Mouse (Mus musculus) neural tube, embryonic 15.5 days (tissue): ENCODE measurements around the gene 1700025G04Rik. TPM values are rescaled to one million over a fixed set of nuclear protein-coding genes. Genes with fewer than 3 reads are reported as not detected.

Experiments used
- ATAC-seq: fragments of 200-750 bp; cut with Nextera tagmentation; 2 replicates; pipeline ENCODE4 v1.8.0; 2017; ENCODE audit warnings: mild to moderate bottlenecking, moderate TSS enrichment, moderate library complexity; ENCODE audit not compliant: low FRiP score
- H3K27ac ChIP-seq: fragments of 300-500 bp; sonication (generic); replicated peaks from 2 replicates; pipeline ENCODE4 v1.5.1; 2015; ENCODE audit warnings: mild to moderate bottlenecking, inconsistent platforms
- H3K27me3 ChIP-seq: fragments of 300-500 bp; sonication (generic); replicated peaks from 2 replicates; pipeline ENCODE4 v1.6.1; 2015; ENCODE audit warnings: inconsistent platforms
- H3K36me3 ChIP-seq: fragments of 300-500 bp; sonication (generic); 2 replicates; pipeline ENCODE4 v1.6.1; 2015; ENCODE audit warnings: inconsistent platforms
- H3K4me1 ChIP-seq: fragments of 300-500 bp; sonication (generic); 2 replicates; pipeline ENCODE4 v1.6.1; 2015; ENCODE audit warnings: inconsistent platforms
- H3K4me2 ChIP-seq: fragments of 300-500 bp; sonication (generic); 2 replicates; pipeline ENCODE4 v1.6.1; 2015; ENCODE audit warnings: inconsistent platforms, mild to moderate bottlenecking, moderate library complexity
- H3K4me3 ChIP-seq: fragments of 300-500 bp; sonication (generic); replicated peaks from 2 replicates; pipeline ENCODE4 v1.5.1; 2015; ENCODE audit warnings: mild to moderate bottlenecking, inconsistent platforms
- H3K9ac ChIP-seq: fragments of 300-500 bp; sonication (generic); replicated peaks from 2 replicates; pipeline ENCODE4 v1.6.1; 2015; ENCODE audit warnings: mild to moderate bottlenecking, inconsistent platforms
- H3K9me3 ChIP-seq: fragments of 300-500 bp; sonication (generic); replicated peaks from 2 replicates; pipeline ENCODE4 v1.6.1; 2016; ENCODE audit warnings: inconsistent platforms
- WGBS: fragments of 180-500 bp; shearing (Covaris S2); methylation state at CpG from one replicate; pipeline ENCODE4 v1.1.7; 2015; ENCODE audit warnings: mixed read lengths; 5-methylcytosine and 5-hydroxymethylcytosine counted together
- polyA plus RNA-seq: library from polyadenylated mRNA; unstranded; fragments of >200 nt; fragmentation: Nextera tagmentation; extraction: Ambion mirVana; gene quantifications from 2 replicates; pipeline ENCODE4 v1.2.1, GENCODE M21; 2015

Gene 1700025G04Rik
- polyA plus RNA-seq, 1 experiment from 2014 or later, result 35.7 TPM

- Histone ChIP-seq H3K27me3 (no peaks in the 10 kb centered on the region), H3K4me1 (peaks cover 24% of the 10 kb centered on the region; the same call in 1 of the 2 replicates), H3K9me3 (no peaks in the 10 kb centered on the region), H3K4me3 (no peak overlapping the region), H3K9ac (no peak overlapping the region), H3K4me2 (no peak overlapping the region), H3K27ac (no peak overlapping the region), H3K36me3 (no peaks in the 10 kb centered on the region)
- no peak for ATAC-seq
- WGBS, result 73% methylated on average over 13 of the region's 13 CpGs
Measured at GRCm38 (mm10) chr1:152010251-152010980, 79.5 kb downstream of the 1700025G04Rik start.

- no peaks in the 10 kb centered on the region for H3K9me3 ChIP-seq
- H3K4me1 ChIP-seq, result peaks cover 27% of the 10 kb centered on the region; the same call in 1 of the 2 replicates
- H3K9ac ChIP-seq, result no peak overlapping the region
- H3K36me3 ChIP-seq, result no peaks in the 10 kb centered on the region
- no peak for ATAC-seq
- H3K27me3 ChIP-seq, result no peaks in the 10 kb centered on the region
- 72% methylated on average over 8 of the region's 8 CpGs for WGBS
- no peak overlapping the region; the same call in 1 of the 2 replicates for H3K27ac ChIP-seq
- H3K4me2 ChIP-seq, result no peak overlapping the region
- no peak overlapping the region for H3K4me3 ChIP-seq
Measured at GRCm38 (mm10) chr1:152008473-152008991, 81.4 kb downstream of the 1700025G04Rik start.

GRCm38 (mm10) chr1:152006529-152006928 lies 83.4 kb downstream of the 1700025G04Rik start:
- Histone ChIP-seq H3K36me3 (no peaks in the 10 kb centered on the region), H3K4me3 (no peak overlapping the region), H3K9ac (no peak overlapping the region), H3K4me2 (no peak overlapping the region), H3K27ac (no peak overlapping the region), H3K9me3 (no peaks in the 10 kb centered on the region), H3K4me1 (peaks cover 31% of the 10 kb centered on the region), H3K27me3 (no peaks in the 10 kb centered on the region)
- no peak for ATAC-seq
- 93% methylated on average over 6 of the region's 6 CpGs for WGBS

DNA sequence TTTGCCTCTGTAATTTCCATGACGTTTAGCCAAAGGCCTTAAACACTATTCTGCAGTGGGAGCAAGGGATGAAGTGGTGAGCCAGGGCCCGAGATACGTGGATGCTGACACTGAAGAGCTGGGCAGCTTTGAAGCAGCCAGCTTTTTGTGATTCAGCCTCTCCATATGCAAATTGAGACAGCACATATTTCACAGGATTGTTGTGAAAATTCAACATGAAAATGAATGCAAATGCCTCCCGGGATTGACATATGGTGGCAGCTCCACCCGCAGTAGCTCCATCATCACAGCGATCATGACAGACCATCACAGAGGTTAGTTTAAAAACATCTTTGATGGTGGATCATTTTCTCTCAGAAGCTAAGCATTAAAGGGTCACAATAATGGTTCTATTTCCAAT lies 85.4 kb downstream of the 1700025G04Rik start:
- no peak overlapping the region for H3K4me3 ChIP-seq
- no peak for ATAC-seq
- no peaks in the 10 kb centered on the region for H3K27me3 ChIP-seq
- no peak overlapping the region for H3K9ac ChIP-seq
- H3K36me3 ChIP-seq, result no peaks in the 10 kb centered on the region
- H3K4me2 ChIP-seq, result no peak overlapping the region
- 48% methylated on average over 6 of the region's 6 CpGs for WGBS
- peaks cover 26% of the 10 kb centered on the region for H3K4me1 ChIP-seq
- no peak overlapping the region; the same call in 1 of the 2 replicates for H3K27ac ChIP-seq
- no peaks in the 10 kb centered on the region for H3K9me3 ChIP-seq

DNA sequence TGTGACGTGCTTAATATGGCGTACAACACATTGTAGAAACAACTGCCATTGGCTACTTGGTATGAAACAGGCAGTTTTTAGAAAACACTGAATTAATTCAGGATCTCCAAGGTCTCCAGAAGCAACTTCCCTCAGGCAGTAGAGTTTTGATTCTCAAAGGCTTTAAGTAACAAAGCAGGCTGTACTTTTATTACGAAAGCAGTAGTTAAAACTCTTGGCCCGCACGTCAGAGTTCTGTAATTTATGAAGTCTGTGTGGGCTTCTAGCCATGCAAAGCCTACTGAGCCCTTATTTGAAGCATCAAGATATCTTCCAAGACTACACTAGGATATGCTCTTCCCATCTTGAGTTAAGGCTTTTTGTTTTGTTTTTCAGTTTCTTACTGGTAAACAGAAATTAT lies 89.5 kb downstream of the 1700025G04Rik start:
- Histone ChIP-seq H3K9ac (no peak overlapping the region), H3K36me3 (no peaks in the 10 kb centered on the region), H3K27ac (no peak overlapping the region), H3K27me3 (no peaks in the 10 kb centered on the region), H3K4me2 (no peak overlapping the region), H3K9me3 (no peaks in the 10 kb centered on the region), H3K4me1 (peaks cover 32% of the 10 kb centered on the region), H3K4me3 (no peak overlapping the region)
- ATAC-seq, result no peak
- 51% methylated on average over 5 of the region's 5 CpGs for WGBS

DNA sequence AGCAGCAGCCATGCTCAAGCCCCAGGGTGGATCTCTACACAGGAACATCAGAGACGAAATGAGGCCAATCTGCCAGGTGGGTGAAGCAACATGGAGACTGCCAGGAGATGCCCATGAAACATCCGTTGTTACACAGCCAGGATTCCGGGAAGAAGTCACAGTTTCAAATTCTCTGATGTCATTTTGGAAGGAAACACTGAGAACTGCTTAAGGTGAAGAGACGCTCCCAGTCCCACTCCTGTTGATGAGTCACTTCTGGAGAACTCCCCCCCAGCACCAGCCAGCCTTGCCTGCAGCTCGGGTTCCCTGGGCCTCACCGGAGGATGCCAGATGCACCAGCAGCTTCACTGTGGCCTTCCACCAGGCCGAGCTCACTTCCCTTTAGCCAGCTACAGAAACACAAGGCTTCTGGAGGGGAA lies 90.5 kb downstream of the 1700025G04Rik start:
- Histone ChIP-seq H3K4me1 (peaks cover 30% of the 10 kb centered on the region), H3K4me2 (no peak overlapping the region), H3K36me3 (no peaks in the 10 kb centered on the region), H3K4me3 (no peak overlapping the region), H3K9ac (no peak overlapping the region), H3K27ac (0 out of 2 replicates have a peak overlapping the region, but pooled peaks have one; percentile 3), H3K9me3 (no peaks in the 10 kb centered on the region), H3K27me3 (no peaks in the 10 kb centered on the region)
- WGBS, result 84% methylated on average over 7 of the region's 7 CpGs
- no peak for ATAC-seq

DNA sequence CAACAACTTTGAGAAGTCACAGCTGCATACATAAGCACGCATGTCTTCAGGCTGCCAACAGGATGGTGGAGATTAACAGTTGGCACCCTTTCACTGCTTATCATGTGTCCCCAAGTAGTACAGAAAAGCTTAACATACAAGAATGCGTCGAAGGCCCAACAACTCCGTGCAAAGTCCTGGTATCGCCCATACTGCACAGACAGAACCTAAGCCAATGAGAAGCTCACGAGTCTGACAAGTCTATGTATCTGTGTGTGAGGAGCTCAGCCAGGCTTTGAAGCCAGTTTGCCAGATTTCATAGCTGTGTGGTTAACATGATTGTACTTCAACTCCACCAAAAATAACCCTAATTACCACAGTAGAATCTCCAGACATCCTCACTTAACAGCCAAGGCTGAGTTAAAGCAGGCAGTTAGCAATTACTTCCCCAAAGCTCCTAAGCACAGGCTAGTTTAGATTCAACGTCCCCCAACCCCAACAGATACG lies 91.2 kb downstream of the 1700025G04Rik start:
- no peak overlapping the region for H3K27ac ChIP-seq
- no peak overlapping the region for H3K9ac ChIP-seq
- ATAC-seq, result no peak
- H3K9me3 ChIP-seq, result no peaks in the 10 kb centered on the region
- H3K4me3 ChIP-seq, result no peak overlapping the region
- WGBS, result 83% methylated on average over 8 of the region's 8 CpGs
- peaks cover 29% of the 10 kb centered on the region for H3K4me1 ChIP-seq
- no peak overlapping the region for H3K4me2 ChIP-seq
- no peaks in the 10 kb centered on the region for H3K36me3 ChIP-seq
- no peaks in the 10 kb centered on the region for H3K27me3 ChIP-seq

- H3K27ac ChIP-seq, result no peak overlapping the region
- 87% methylated on average over 7 of the region's 7 CpGs for WGBS
- ATAC-seq, result no peak
Measured at GRCm38 (mm10) chr1:151997591-151997990, 92.3 kb downstream of the 1700025G04Rik start.

GRCm38 (mm10) chr1:151995948-151996697 lies 93.8 kb downstream of the 1700025G04Rik start:
- no peak for ATAC-seq
- Histone ChIP-seq H3K9ac (no peak overlapping the region), H3K4me3 (no peak overlapping the region), H3K27ac (no peak overlapping the region), H3K4me1 (peaks cover 17% of the 10 kb centered on the region; the same call in 1 of the 2 replicates), H3K4me2 (no peak overlapping the region), H3K9me3 (no peaks in the 10 kb centered on the region), H3K36me3 (no peaks in the 10 kb centered on the region), H3K27me3 (no peaks in the 10 kb centered on the region)
- 68% methylated on average over 10 of the region's 10 CpGs for WGBS

More at GRCm38 (mm10) chr1:151997591-151997990, 92.3 kb downstream of the 1700025G04Rik start:
- no peak overlapping the region for H3K4me3 ChIP-seq
- no peaks in the 10 kb centered on the region for H3K36me3 ChIP-seq
- no peaks in the 10 kb centered on the region for H3K27me3 ChIP-seq
- H3K4me1 ChIP-seq, result peaks cover 29% of the 10 kb centered on the region
- no peaks in the 10 kb centered on the region for H3K9me3 ChIP-seq
- no peak overlapping the region for H3K9ac ChIP-seq
- H3K4me2 ChIP-seq, result no peak overlapping the region

DNA sequence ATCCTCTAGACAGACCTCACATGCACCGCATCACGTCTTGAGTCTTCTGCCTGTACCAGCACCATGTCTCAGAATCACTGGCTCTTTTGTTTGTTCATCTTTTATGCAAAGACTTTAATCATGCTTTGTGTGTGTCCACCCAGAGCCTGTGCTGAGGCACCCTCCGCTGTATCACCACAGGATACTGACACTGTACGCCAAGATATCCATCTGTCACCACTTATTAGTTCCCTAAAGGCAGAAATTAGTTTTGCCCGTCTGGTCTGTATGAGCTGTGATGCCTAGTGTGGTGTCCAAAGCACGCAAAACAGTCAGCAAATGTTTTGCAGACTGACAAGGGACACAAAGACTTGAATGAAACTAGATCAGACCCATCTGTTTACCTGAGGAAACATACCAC lies 95.7 kb downstream of the 1700025G04Rik start:
- Histone ChIP-seq H3K36me3 (no peaks in the 10 kb centered on the region), H3K9ac (no peak overlapping the region), H3K27ac (peak overlapping the region; percentile 19; the same call in 1 of the 2 replicates), H3K4me2 (no peak overlapping the region), H3K27me3 (no peaks in the 10 kb centered on the region), H3K4me1 (peaks cover 21% of the 10 kb centered on the region), H3K4me3 (no peak overlapping the region), H3K9me3 (no peaks in the 10 kb centered on the region)
- no peak for ATAC-seq
- 40% methylated on average over 6 of the region's 6 CpGs for WGBS

DNA sequence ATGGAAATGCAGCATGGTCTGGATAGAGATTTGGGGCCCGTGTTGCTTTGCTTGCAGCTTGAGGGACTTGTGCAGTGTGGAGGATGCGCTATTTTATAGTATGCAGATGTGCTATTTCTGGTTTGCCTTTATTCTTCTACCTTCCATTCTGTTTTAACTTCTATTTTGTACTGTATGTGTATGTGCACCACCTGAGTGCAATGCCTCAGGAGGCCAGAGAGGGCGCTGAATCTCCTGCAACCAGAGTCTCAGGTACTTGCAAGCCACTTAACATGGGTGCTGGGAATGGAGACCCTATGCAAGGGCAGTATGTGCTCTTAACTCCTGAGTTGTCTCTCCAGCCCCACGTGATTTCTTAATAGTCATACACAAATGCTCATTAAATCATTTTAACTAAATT lies 98.4 kb downstream of the 1700025G04Rik start:
- 96% methylated on average over 4 of the region's 4 CpGs for WGBS
- no peaks in the 10 kb centered on the region for H3K36me3 ChIP-seq
- peaks cover 23% of the 10 kb centered on the region for H3K4me1 ChIP-seq
- no peaks in the 10 kb centered on the region for H3K27me3 ChIP-seq
- no peak overlapping the region for H3K4me2 ChIP-seq
- ATAC-seq, result no peak
- no peak overlapping the region for H3K4me3 ChIP-seq
- no peaks in the 10 kb centered on the region for H3K9me3 ChIP-seq
- H3K27ac ChIP-seq, result no peak overlapping the region
- no peak overlapping the region for H3K9ac ChIP-seq
